Mouse (Mus musculus): ENCODE data around the gene Phf21a. TPM values are rescaled to one million over a fixed set of nuclear protein-coding genes. Genes with fewer than 3 reads are reported as not detected.

Phf21a gene
- total RNA-seq (2021), result 10 to 100 TPM; 24.8 to 30.1 TPM

DNA sequence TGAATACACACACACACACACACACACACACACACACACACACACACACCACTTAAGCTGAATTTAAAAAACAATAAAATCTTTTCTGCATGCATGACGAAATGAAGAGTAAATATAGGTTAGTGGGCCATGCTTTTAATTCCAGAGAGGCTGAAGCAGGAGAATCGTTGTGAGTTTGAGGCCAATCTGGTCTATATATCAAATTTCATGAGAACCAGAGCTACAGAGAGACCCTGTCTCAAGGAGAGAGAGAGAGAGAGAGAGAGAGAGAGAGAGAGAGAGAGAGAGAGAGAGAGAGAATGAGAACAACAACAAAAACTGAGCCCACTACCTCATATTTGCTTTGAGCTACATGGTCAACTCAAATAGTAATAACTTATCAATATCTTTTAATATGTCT lies at the start of gene Phf21a:
Gene Phf21a, plus strand, starts transcription at position 301 of the 400 bp plus-strand sequence.
- intact Hi-C loops (cut with DNase I), result no loop called here
- DNase-seq, result no peak

DNA sequence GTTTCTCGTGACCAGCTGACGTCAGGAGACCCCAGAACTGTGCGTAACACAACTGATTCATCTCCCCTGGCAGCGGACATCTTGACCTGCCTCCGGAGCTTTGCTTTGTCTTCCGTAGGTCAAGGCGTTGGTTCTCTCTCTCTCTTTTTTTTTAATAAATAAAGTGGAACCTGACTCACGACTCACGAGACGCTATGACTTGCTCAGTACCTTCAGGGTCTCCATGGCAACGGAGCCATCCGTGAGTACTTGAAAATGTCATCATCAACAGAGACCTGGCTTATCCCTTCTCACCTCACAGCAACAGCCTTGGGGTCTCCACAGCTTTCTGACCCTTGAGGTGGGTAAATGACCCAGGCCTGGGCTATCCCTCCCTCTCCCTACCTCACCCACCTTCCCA lies 49.6 kb upstream of the Phf21a start:
- intact Hi-C loops (cut with DNase I), result no loop called here

DNA sequence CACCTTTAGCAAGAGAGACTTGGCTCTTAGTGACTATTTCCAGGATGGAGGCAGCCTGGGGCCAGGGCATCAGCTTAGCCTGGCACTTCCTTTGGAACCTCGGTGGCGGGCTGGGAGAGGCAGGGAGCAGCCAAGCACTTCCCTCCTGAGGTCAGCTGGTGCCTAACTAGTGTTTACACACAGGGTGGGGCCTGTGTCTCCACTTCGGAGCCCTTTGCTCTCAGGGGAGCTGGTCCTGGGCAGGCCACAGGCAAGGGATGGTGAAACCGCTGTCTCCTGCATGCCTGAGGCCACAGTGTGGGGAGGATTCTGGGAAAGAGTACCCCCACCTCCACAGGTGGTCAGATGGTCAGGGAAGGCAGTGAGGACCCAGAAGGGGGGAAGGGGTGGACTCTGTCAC lies 45.3 kb upstream of the Phf21a start:
- intact Hi-C loops (cut with DNase I), result no loop called here

More for the DNA sequence above, 49.6 kb upstream of the Phf21a start:
- no peak for DNase-seq

DNA sequence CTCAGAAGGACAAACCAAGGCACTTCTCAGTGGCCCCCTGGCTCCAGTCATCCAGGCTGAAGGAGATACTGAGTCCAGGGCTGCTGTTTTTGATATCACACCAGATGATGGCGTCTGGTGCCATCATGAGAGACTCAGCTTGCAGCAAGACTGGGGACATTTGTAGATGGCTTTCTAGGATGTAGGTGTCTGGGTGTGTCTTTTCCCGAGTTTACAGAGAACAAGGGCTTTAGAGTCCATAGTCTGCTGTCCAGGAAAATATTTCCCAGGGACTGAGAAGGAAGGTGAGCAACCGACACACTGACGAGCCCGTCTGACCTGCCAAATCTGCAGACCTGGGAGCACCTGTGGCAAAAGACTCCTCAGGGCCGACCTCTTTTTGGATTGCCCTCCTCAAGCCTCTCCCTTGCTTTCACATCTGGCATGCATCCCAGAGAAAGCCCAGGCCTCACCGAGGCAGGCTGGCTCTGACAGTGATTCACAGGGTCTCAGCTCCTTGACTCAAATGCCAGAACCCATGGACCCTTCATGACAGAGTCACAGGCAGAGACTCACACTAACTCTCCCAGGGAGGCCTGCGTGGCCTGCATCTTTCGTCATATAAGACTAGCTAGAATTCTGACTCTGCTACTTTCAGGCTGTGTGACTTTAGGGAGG lies 44.8 kb upstream of the Phf21a start:
- no peak for DNase-seq
- intact Hi-C loops (cut with DNase I), result no loop called here

More for the DNA sequence above, 45.3 kb upstream of the Phf21a start:
- DNase-seq, result no peak

DNA sequence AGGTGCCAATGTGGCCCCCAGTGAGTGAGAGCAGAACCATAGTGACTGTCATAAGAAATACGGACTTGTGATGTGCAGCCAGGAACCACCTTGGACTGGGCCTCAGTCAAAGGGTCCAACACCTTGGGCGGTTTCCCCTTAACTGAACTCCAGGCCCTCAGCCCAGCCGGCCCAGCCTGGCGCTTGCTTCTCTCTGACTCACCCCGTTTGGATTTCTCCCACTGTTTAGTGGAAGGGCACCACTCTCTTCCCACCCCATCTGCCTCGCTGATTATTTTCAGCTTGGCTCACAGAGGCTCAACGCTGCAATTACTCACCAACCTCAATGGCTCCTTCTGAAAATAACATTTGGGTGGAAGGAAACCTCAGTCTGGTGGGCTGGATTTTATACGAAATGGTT lies 40.7 kb upstream of the Phf21a start:
- intact Hi-C loops (cut with DNase I), result no loop called here
- DNase-seq, result no peak

DNA sequence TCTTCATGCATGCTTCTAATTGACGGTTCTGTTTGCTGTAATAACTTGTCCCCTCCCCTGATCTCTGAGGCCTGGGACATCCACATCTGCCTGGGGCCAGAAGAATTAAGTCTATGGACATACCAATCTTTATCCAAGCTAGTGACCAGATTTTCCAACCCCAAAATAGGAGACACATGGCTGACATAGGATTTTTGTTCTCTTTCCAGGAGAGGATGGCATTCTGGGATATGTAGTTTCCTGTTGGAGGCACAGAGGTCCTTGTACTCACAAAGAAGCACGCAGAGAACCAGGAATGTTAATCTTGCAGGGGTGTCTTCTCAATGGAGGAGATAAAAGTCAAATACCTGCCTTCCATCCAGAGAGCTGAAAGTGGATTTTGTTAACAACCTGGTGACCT lies 40.2 kb upstream of the Phf21a start:
- no peak for DNase-seq
- intact Hi-C loops (cut with DNase I), result no loop called here

DNA sequence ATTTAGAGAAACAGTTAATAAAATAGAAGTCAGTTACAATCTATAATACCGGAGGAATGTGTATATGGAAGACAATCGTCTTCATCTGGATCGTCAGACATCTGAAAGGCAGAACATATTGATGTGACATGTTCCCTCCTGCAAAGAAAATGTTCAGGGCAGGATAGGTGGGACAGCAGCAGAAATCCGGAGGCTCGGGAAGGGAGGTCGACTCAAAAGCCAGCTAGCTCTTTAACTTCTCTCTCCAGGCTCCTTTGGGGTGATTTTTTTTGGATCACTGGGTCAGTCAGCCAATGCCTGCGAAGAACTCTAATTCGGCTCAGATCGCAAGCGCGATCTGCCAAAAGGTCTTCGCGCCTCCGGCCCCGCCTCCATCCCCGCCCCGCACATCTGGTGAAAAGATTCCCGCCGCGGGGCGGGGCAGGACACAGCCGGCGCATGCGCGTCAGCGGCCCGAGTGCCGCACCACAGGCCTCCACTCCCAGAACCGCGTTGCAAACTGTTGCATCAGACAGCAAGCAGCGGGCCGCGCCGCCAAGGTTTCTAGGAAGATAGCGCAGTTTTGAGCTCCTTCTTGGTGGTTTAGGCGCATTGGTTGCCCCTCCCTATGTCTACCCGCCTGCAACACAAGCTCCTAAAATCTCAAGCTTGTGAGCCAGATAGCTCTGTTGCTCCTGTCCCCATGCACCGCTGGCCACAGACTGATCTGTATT lies 37.7 kb upstream of the Phf21a start:
- intact Hi-C loops (cut with DNase I), result loop anchor here (2.0 to 5.0 kb wide), 4 partner anchors 32 to 377 kb away; partner anchors contain the start of gene Cry2
- peak; percentile 91 to 93 for DNase-seq

DNA sequence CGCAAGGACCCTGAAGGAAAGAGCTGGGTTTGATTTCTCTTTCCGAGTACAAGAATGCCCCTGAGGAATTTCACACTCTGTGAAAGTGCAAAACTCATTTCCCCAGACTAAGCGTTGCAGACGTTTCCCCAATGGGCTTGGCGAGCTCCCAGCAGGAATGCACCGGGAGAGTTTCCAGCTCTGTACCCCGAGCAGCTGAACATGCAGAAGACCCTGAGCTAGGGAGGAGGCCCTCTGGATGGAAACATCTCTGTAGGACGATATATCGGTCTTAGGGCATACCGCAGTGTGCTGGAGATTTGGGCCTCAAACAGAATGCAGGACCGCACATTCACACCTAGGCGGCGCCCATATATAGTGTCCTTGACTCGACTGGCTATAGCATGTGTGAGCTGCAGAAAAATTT lies 37.1 kb upstream of the Phf21a start:
- intact Hi-C loops (cut with DNase I), result loop anchor here (2.0 to 5.0 kb wide), 4 partner anchors 33 to 376 kb away; partner anchors contain the start of gene Cry2
- DNase-seq, result peak in 1 of 2 experiments; percentile 64

DNA sequence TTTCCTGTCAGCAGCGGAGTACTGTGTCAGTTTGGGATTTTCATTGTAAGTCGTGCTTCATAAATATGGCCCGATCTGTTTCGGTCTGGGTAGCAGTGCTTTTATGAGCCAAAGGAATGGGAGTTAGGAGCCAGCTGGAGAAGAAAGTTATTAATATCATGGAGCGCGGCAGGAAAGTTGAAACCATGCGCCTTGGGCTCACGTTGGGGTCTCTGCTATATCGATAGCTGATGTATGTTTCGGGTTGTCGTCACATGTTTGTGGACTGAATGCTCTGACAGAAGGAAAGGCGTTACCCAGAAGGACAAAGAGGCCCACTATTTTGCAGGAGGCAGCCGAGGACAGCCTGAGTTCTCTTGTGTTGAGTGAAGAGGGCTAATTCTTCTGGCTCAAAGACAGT lies 36.2 kb upstream of the Phf21a start:
- no peak for DNase-seq
- intact Hi-C loops (cut with DNase I), result loop anchor here (5.0 kb wide), 3 partner anchors 114 to 376 kb away; partner anchors contain the start of gene Cry2

DNA sequence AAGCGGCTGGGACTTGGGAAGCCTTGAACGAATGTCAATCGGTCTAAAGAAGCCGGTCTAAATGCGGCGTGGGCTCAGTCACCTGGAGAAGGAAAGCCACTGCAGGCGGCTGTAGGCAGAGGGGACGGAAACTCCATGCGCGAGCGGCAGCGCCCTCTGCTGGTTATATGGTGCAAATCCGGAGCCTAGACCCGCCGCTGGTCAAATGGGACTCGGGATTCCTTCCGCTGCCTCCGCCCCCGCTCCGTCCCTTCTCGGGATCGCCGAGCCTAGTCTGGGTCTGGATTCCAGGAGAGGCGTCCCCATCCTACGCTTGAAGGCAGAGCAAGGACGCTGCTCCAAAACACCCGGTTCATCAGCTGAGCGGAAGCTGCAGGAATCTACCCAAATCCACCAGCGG lies 34.4 kb upstream of the Phf21a start:
- peak; percentile 93 to 95 for DNase-seq
- intact Hi-C loops (cut with DNase I), result loop anchor here (1.0 to 5.0 kb wide), 5 partner anchors 50 to 374 kb away; partner anchors contain the start of gene Cry2

DNA sequence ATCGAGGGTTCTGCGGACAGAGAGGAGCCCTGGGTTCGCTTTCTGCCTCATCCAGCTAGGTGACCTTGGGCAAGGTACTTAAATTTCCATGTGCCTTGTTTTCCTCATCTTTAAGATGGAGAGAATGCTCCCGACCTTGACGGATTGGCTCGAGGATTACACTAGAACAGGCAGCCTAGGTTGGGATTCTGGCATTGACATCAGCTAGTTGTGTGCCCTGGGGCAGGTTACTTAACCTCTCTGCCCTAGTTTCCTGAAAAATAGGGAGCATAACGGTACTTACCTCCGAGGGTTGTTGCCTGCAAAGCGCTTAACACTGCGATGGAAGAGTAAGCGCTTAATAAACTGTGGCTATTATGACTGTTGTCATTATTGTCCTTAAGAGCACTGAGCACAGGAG lies 34.0 kb upstream of the Phf21a start:
- intact Hi-C loops (cut with DNase I), result loop anchor here (1.0 to 5.0 kb wide), 5 partner anchors 51 to 373 kb away; partner anchors contain the start of gene Cry2
- no peak for DNase-seq

DNA sequence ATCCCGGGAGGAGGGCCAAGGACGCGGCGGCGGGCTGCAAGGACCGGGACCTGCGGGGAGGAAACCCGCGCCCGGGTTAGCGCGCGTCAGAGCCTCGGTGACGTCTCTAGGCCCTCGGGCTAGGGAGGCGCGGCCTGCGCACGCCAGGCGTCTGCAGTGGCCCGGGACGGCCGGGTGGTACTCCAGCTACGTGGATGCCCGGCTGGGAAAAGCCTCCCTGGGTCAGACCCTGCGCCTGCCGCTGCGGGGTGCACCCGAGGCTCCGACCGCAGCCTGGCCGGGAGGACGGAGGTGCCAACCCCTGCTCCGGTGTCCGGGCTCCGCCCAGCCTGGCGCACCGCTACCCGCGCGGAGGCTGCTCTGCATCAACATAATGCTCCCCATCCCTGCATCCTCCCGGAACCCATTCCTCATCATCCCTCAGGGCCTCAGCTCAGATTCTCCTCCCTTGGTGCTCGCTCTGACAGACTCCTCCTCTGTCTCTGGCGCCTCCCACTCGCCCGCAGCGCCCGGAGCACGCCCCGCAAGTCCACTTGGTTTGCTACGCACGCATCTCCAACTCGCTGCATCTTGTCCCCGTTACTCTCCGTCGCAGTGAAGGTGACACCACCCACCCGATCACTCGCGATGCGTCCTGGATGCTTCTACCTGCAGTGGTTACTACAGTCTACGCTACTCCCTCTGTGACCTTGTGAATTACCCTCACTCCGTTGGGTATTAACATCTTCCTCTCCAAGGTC lies 33.3 kb upstream of the Phf21a start:
- peak; percentile 64 to 67 for DNase-seq
- intact Hi-C loops (cut with DNase I), result loop anchor here (5.0 kb wide), 3 partner anchors 117 to 373 kb away; partner anchors contain the start of gene Cry2

DNA sequence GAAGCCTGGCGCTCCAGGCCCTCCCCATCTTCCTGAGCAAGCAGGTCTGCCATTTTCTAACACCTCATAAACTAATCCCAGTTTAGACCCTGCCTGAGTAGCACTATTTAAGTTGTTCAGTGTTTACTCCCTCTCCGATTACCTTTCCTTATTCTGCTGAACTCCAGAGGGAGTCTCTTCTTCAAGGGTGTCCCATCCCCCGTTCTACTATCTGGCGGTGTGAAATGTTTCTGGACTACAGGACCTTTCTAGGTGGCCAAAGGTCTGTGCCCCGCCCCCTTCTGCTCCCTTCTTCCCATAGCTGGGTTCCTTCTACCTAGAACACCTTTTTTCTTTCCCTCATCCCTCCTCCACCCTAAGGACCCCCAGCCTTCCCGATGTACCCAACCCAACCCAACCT lies 32.6 kb upstream of the Phf21a start:
- intact Hi-C loops (cut with DNase I), result no loop called here
- DNase-seq, result no peak

DNA sequence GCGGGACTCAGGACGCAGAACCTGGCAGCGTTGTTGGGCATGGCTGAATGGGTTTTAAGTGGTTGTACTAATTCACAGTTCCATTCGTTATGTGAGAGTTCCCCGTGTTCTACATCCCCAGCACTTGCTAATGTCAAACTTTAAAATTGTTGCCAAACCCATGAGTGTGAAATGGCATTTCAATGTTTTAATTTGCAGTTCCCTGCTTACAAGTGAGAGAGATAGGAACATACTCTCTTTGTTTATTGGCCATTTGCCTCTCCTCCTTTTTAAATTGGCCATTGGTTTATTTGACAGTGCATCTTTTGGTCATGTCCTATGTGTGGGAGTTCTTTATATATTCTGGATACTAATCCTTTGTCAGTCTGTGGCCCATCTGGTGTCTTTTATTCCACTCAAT lies 31.6 kb upstream of the Phf21a start:
- intact Hi-C loops (cut with DNase I), result no loop called here
- DNase-seq, result no peak

DNA sequence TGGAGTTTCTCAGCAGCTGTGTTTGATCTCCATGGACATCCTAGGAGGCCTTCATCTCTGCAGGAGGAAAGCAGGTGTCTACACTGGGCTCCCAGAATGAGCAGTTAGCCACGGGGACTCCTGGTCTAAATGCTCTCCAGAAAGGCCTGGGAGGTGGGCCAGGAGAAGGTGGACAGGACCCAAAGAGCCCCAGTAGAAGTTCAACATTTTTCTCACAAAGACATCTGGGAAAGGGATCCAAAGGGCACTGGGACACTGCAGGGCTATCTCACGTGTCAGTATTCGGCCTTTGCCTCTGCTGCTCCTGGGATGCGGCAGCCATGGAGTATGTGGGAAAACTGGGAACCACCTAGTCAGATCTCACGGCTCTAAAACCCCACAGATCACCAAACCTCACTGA lies 29.8 kb upstream of the Phf21a start:
- intact Hi-C loops (cut with DNase I), result no loop called here
- DNase-seq, result no peak

DNA sequence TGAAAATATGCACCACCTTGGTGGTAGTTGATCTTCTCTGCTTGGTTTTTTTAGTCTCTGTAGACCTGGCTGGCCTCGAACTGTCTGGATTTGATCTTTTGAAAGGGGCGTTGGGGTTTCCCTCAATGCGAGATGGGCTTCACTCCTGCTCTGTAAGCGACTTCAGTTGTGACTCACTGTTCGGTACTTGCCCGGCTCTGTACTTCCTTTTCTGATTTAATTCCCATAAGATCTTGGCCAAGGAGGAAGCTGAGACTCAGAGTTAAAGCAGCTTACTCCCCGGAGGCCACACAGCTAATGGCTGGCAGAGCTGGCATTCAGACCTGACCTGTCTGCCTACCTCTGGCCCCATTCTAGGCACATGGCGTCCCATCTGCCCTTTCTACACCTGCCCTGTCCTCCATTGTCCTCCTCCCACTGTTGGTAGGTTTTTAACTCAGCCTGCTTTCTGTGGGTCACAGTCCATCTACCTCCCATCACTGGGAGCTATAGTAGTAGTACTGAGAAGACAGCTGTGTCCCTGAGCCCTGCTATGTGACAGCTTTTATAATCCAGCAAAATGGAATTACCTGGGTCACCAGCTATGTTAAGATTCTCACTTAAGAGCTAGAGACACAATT lies 27.5 kb upstream of the Phf21a start:
- intact Hi-C loops (cut with DNase I), result no loop called here
- no peak for DNase-seq

DNA sequence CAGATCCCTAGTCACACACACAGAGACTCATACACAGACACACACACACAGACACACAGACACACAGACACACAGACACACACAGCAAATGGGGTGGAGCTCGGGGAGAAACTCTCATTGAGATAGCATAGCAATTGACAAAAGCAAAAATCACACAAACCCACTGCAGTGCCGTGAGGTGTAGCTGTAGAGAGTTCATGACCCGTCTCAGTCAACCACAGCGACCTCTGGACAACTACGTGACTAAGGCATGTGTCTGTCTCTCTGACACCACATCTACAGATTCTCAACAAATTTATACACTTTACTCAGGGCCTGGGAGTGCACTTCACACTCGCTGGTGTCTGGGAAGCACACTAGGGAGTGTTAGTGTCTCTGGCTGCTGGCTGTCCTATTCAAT lies 27.0 kb upstream of the Phf21a start:
- DNase-seq, result no peak
- intact Hi-C loops (cut with DNase I), result no loop called here

DNA sequence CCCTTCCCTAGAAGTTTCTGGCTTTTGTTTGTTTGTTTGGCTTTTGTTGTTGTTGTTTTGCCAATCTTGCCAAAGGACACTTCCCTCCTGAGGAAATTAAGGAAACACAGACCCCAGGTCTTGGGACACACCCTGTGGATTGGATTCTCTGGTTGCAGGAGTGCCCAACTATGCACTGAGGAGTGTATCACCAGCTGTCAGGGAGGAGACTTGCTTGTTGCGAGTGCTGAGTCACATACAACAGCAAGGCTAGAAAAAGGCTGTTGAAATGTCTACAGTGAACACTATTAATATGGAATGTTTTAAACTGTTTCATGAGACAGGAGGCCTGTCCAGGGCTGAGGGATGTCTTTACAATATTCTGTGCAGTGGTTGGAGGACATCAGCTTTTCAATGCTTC lies 26.0 kb upstream of the Phf21a start:
- DNase-seq, result no peak
- intact Hi-C loops (cut with DNase I), result no loop called here

DNA sequence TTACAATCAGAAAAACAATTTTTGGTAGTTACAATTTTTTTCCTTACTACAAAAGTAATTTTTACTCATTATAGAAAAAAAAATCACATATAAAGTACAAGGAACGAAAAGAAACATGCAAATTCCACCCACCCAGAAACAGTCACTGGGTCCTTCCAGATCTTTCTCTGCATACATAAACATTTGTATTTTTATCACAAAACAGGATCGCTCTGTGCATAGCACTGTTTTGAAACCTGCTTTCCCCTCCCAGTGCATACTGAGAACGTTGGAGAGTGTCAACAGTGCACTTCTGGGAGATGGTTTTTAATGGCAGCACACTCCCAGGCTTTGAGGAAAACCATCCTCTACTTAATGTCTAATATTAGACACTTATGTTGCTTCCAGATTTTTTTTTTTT lies 25.3 kb upstream of the Phf21a start:
- DNase-seq, result no peak
- intact Hi-C loops (cut with DNase I), result no loop called here

DNA sequence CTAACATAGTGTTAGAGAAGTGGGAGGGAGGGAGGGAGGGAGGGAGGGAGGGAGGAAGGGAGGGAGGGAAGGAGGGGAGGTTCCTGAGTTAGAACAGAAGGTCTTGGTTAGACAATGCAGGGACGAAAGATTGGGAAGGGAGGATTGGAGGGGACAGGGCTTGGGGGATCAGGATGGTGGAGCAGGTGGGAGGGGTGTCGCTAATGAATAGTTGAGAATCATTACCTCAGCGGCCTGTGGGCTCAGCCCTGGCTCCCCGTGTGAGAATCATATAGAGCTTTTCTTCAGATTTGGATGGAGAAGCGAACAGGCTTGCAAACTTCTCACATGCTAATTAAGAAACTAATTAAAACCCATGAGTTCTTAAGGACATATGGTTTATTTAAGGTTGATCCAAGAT lies 23.3 kb upstream of the Phf21a start:
- DNase-seq, result no peak
- intact Hi-C loops (cut with DNase I), result no loop called here

DNA sequence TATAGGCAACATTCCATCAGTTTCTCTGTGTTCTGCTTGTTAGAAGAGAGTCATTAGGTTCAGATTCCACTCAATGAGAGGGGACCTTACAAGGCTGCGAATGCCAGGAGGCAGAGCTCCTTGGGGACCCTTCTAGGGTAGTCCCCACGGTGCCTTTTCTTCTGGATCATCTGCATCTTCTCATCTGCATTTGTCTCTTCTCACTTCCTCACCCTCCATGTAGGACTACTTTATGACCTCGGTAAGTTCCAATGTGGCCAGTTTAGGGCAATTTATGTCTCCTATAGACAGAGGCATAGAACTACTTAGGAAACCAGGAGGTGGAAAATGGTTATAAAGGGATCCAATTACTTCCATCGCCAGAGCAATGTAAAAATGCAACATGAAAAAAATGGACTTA lies 21.8 kb upstream of the Phf21a start:
- intact Hi-C loops (cut with DNase I), result no loop called here
- DNase-seq, result no peak

Data from heart, postnatal 36 days (tissue).